Mouse (Mus musculus) embryonic facial prominence, embryonic 11.5 days (tissue): Measurements from ENCODE around the gene Bfar. TPM values are rescaled to one million over a fixed set of nuclear protein-coding genes. Genes with fewer than 3 reads are reported as not detected.
"Not testable (repeated sequence)": the region's sequence is repeated elsewhere in the genome, so short reads cannot be mapped to it uniquely, and the experiment has no call there.

ENCODE experiments used
- ATAC-seq: fragments of 200-750 bp; cut with Nextera tagmentation; replicated peaks from 2 replicates; pipeline ENCODE4 v1.8.0; 2017; ENCODE audit warnings: low read depth; ENCODE audit not compliant: insufficient number of reproducible peaks, low FRiP score, low TSS enrichment
- DNase-seq: peaks from one replicate; pipeline ENCODE4 v3.0.0-alpha.2; 2015; ENCODE audit warnings: low spot score
- H3K27ac ChIP-seq: fragments of 300-500 bp; sonication (generic); replicated peaks from 2 replicates; pipeline ENCODE4 v1.5.1; 2014; ENCODE audit warnings: mild to moderate bottlenecking, low read depth, low read length, control low read depth
- H3K27me3 ChIP-seq: fragments of 300-500 bp; sonication (generic); 2 replicates; pipeline ENCODE4 v1.6.1; 2014; ENCODE audit warnings: mild to moderate bottlenecking, low read length, moderate library complexity, mixed read lengths; ENCODE audit not compliant: control insufficient read depth, insufficient read depth
- H3K36me3 ChIP-seq: fragments of 300-500 bp; sonication (generic); replicated peaks from 2 replicates; pipeline ENCODE4 v1.6.1; 2014; ENCODE audit warnings: low read depth, mild to moderate bottlenecking, low read length, moderate library complexity, mixed read lengths; ENCODE audit not compliant: control insufficient read depth, insufficient read depth
- H3K4me1 ChIP-seq: fragments of 300-500 bp; sonication (generic); 2 replicates; pipeline ENCODE4 v1.6.1; 2014; ENCODE audit warnings: low read length, mixed read lengths; ENCODE audit not compliant: control insufficient read depth, insufficient read depth
- H3K4me2 ChIP-seq: fragments of 300-500 bp; sonication (generic); 2 replicates; pipeline ENCODE4 v1.6.1; 2014; ENCODE audit warnings: low read depth, mild to moderate bottlenecking, control low read depth, low read length, moderate library complexity
- H3K4me3 ChIP-seq: fragments of 300-500 bp; sonication (generic); 2 replicates; pipeline ENCODE4 v1.5.1; 2014; ENCODE audit warnings: low read depth, low read length, control low read depth
- H3K9ac ChIP-seq: fragments of 300-500 bp; sonication (generic); replicated peaks from 2 replicates; pipeline ENCODE4 v1.6.1; 2014; ENCODE audit warnings: mild to moderate bottlenecking, control low read depth, low read length
- H3K9me3 ChIP-seq: fragments of 300-500 bp; sonication (generic); replicated peaks from 2 replicates; pipeline ENCODE4 v1.6.1; 2016; ENCODE audit warnings: mild to moderate bottlenecking, low read length, inconsistent platforms, mixed read lengths; ENCODE audit not compliant: control insufficient read depth
- WGBS: fragments of 180-500 bp; shearing (Covaris S2); extraction: QIAGEN DNeasy Blood & Tissue Kit; methylation state at CpG from one replicate; pipeline ENCODE4 v1.1.7; 2014; 5-methylcytosine and 5-hydroxymethylcytosine counted together
- polyA plus RNA-seq: library from polyadenylated mRNA; unstranded; fragments of >200 nt; fragmentation: Nextera tagmentation; extraction: Ambion mirVana; gene quantifications from 2 replicates; pipeline ENCODE4 v1.2.1, GENCODE M21; 2014

The Bfar gene
- polyA plus RNA-seq, 1 experiment from 2014 or later: 38.6 TPM

- Histone ChIP-seq H3K9me3 (no peaks in the 10 kb centered on the region), H3K9ac (no peak overlapping the region), H3K36me3 (no peaks in the 10 kb centered on the region), H3K27me3 (no peaks in the 10 kb centered on the region), H3K27ac (no peak overlapping the region), H3K4me1 (no peaks in the 10 kb centered on the region), H3K4me2 (no peak overlapping the region), H3K4me3 (no peak overlapping the region)
- no peak for DNase-seq
- WGBS: 85% methylated on average over 4 of the region's 4 CpGs
- no peak for ATAC-seq
Measured at GRCm38 (mm10) chr16:13729428-13729827, 57.8 kb downstream of the Bfar start.

GRCm38 (mm10) chr16:13730285-13731255 lies 58.9 kb downstream of the Bfar start, which contains the start of gene Pla2g10:
Pla2g10 (minus strand) TSS chr16:13730983.
- H3K27ac ChIP-seq: no peak within 1 kb of the TSS
- peak within 1 kb of the TSS; percentile 7; the same call in 1 of the 2 replicates for H3K4me2 ChIP-seq
- H3K4me1 ChIP-seq: no peaks in the 10 kb centered on the region
- no peaks in the 10 kb centered on the region for H3K36me3 ChIP-seq
- H3K9me3 ChIP-seq: no peaks in the 10 kb centered on the region
- H3K27me3 ChIP-seq: no peaks in the 10 kb centered on the region
- 12% methylated on average over 26 of the region's 26 CpGs for WGBS
- ATAC-seq: peak; percentile 61; the same call in 1 of the 2 replicates
- DNase-seq: peak; percentile 20
- no peak within 1 kb of the TSS for H3K9ac ChIP-seq
- no peak within 1 kb of the TSS for H3K4me3 ChIP-seq

GRCm38 (mm10) chr16:13732786-13733185 lies 61.1 kb downstream of the Bfar start:
- Histone ChIP-seq H3K9me3 (no peaks in the 10 kb centered on the region), H3K4me3 (no peak overlapping the region), H3K4me1 (no peaks in the 10 kb centered on the region), H3K27ac (no peak overlapping the region), H3K36me3 (no peaks in the 10 kb centered on the region), H3K27me3 (no peaks in the 10 kb centered on the region), H3K4me2 (no peak overlapping the region), H3K9ac (no peak overlapping the region)
- ATAC-seq: no peak
- 74% methylated on average over 3 of the region's 3 CpGs for WGBS
- DNase-seq: no peak

GRCm38 (mm10) chr16:13733518-13734137 lies 62.0 kb downstream of the Bfar start:
- Histone ChIP-seq H3K27me3 (no peaks in the 10 kb centered on the region), H3K27ac (no peak overlapping the region), H3K36me3 (no peaks in the 10 kb centered on the region), H3K4me2 (no peak overlapping the region), H3K9ac (no peak overlapping the region), H3K4me3 (no peak overlapping the region), H3K9me3 (no peaks in the 10 kb centered on the region), H3K4me1 (no peaks in the 10 kb centered on the region)
- no peak for ATAC-seq
- peak; percentile 80 for DNase-seq
- 25% methylated on average over 9 of the region's 9 CpGs for WGBS

- H3K4me1 ChIP-seq: no peaks in the 10 kb centered on the region
Measured at GRCm38 (mm10) chr16:13735977-13736376, 64.3 kb downstream of the Bfar start.

GRCm38 (mm10) chr16:13739044-13739443 lies 67.4 kb downstream of the Bfar start:
- not testable (repeated sequence) for H3K9ac ChIP-seq, H3K27me3 ChIP-seq, H3K4me3 ChIP-seq, H3K27ac ChIP-seq, H3K4me2 ChIP-seq, H3K4me1 ChIP-seq, H3K9me3 ChIP-seq, ATAC-seq, DNase-seq, H3K36me3 ChIP-seq
- WGBS: 61% methylated on average over 4 of the region's 4 CpGs

More at GRCm38 (mm10) chr16:13735977-13736376, 64.3 kb downstream of the Bfar start:
- H3K36me3 ChIP-seq: no peaks in the 10 kb centered on the region
- ATAC-seq: no peak
- no peak overlapping the region for H3K27ac ChIP-seq
- H3K4me2 ChIP-seq: no peak overlapping the region
- no peak overlapping the region for H3K4me3 ChIP-seq
- WGBS: 84% methylated on average over 8 of the region's 8 CpGs
- DNase-seq: no peak
- H3K9ac ChIP-seq: no peak overlapping the region
- no peaks in the 10 kb centered on the region for H3K27me3 ChIP-seq
- no peaks in the 10 kb centered on the region for H3K9me3 ChIP-seq

- H3K4me1 ChIP-seq: no peaks in the 10 kb centered on the region
- H3K9me3 ChIP-seq: no peaks in the 10 kb centered on the region
- no peak overlapping the region for H3K4me2 ChIP-seq
- H3K27ac ChIP-seq: no peak overlapping the region
- H3K27me3 ChIP-seq: no peaks in the 10 kb centered on the region
- no peak for DNase-seq
- H3K36me3 ChIP-seq: no peaks in the 10 kb centered on the region
- H3K9ac ChIP-seq: no peak overlapping the region
- no peak for ATAC-seq
- no peak overlapping the region for H3K4me3 ChIP-seq
- 79% methylated on average over 2 of the region's 2 CpGs for WGBS
Measured at GRCm38 (mm10) chr16:13740844-13741243, 69.2 kb downstream of the Bfar start.

- ATAC-seq: no peak
- Histone ChIP-seq H3K36me3 (no peaks in the 10 kb centered on the region), H3K4me2 (no peak overlapping the region), H3K27me3 (no peaks in the 10 kb centered on the region), H3K4me3 (no peak overlapping the region), H3K9me3 (no peaks in the 10 kb centered on the region), H3K4me1 (no peaks in the 10 kb centered on the region), H3K9ac (no peak overlapping the region), H3K27ac (no peak overlapping the region)
- DNase-seq: no peak
- WGBS: 91% methylated on average over 8 of the region's 8 CpGs
Measured at GRCm38 (mm10) chr16:13747708-13748107, 76.0 kb downstream of the Bfar start.
